Mouse (Mus musculus): ENCODE results near the gene Irf2bp2. TPM values are rescaled to one million over a fixed set of nuclear protein-coding genes. Genes with fewer than 3 reads are reported as not detected.
A peak's percentile ranks its signal among the peaks of the same experiment; 100 is the strongest.
"Not testable (repeated sequence)": the region's sequence is repeated elsewhere in the genome, so short reads cannot be mapped to it uniquely, and the experiment has no call there.

The Irf2bp2 gene
- polyA plus RNA-seq, 1 experiment from 2014 or later: 11.1 TPM

DNA sequence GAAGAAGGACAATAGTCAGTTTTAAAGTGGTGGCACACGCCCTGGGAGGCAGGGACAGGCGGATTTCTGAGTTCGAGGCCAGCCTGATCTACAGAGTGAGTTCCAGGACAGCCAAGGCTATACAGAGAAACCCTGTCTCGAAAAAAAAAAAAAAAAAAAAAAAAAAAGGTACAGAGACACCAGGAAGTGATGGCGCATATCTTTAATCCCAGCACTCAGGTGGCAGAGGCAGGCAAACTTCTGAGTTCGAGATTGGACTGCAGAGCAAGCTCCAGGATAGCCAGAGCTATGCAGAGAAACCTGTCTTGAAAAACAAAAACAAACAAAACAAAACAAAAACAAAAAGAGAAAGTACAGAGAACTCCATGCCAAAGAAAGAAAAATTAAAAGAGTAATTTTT is 6.6 kb upstream of the Irf2bp2 start:
- H3K27ac ChIP-seq (replicated peaks): peak overlapping the region; percentile 54
- H3K4me1 ChIP-seq: peaks cover 65% of the 10 kb centered on the region
- H3K9ac ChIP-seq (replicated peaks); H3K27me3 ChIP-seq; H3K9me3 ChIP-seq; ATAC-seq (replicated peaks); H3K4me2 ChIP-seq (replicated peaks); H3K4me3 ChIP-seq; H3K36me3 ChIP-seq: not testable (repeated sequence)
- 85% methylated on average over 6 of the region's 6 CpGs for WGBS

DNA sequence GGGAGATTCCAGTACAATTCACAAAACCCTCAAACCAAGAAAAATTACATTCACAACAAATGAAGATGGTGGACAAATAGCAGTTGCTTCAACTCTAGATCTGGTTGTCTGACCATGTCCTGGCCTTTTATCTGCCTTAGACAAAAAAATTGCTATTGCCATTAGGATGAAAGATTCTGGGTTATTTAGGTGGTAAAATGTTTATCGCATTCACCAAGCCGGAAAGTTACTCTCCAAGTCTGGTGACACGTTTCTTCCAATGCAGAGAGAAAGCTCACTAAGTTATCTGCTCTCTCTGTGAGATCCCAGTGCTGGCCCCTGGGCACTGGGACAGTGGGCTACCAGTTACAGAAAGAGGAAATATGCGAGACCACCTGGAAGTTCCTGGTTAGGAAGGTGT is 5.5 kb upstream of the Irf2bp2 start:
- H3K9me3 ChIP-seq: no peaks in the 10 kb centered on the region
- H3K4me2 ChIP-seq (replicated peaks): no peak overlapping the region
- no peaks in the 10 kb centered on the region for H3K36me3 ChIP-seq
- no peak for ATAC-seq (replicated peaks)
- H3K9ac ChIP-seq (replicated peaks): no peak overlapping the region
- 87% methylated on average over 4 of the region's 4 CpGs for WGBS
- peaks cover 73% of the 10 kb centered on the region for H3K4me1 ChIP-seq
- H3K27me3 ChIP-seq: no peaks in the 10 kb centered on the region
- H3K4me3 ChIP-seq: no peak overlapping the region
- no peak overlapping the region for H3K27ac ChIP-seq (replicated peaks)

GRCm38 (mm10) chr8:126598218-126598617 is 4.4 kb upstream of the Irf2bp2 start:
- Histone ChIP-seq H3K36me3 (no peaks in the 10 kb centered on the region), H3K27ac (replicated peaks) (no peak overlapping the region), H3K4me3 (no peak overlapping the region), H3K4me1 (peaks cover 69% of the 10 kb centered on the region), H3K9me3 (no peaks in the 10 kb centered on the region), H3K27me3 (no peaks in the 10 kb centered on the region), H3K4me2 (replicated peaks) (no peak overlapping the region), H3K9ac (replicated peaks) (no peak overlapping the region)
- 48% methylated on average over 12 of the region's 12 CpGs for WGBS
- ATAC-seq (replicated peaks): no peak

GRCm38 (mm10) chr8:126596721-126597120 is 2.9 kb upstream of the Irf2bp2 start:
- Histone ChIP-seq H3K27me3 (no peaks in the 10 kb centered on the region), H3K27ac (replicated peaks) (peak overlapping the region; percentile 100), H3K4me3 (no peak overlapping the region), H3K4me2 (replicated peaks) (peak overlapping the region; percentile 81), H3K9ac (replicated peaks) (no peak overlapping the region), H3K4me1 (peaks cover 56% of the 10 kb centered on the region), H3K9me3 (no peaks in the 10 kb centered on the region), H3K36me3 (no peaks in the 10 kb centered on the region)
- 78% methylated on average over 5 of the region's 5 CpGs for WGBS
- ATAC-seq (replicated peaks): no peak

- peak overlapping the region; percentile 71 for H3K9ac ChIP-seq (replicated peaks)
- peak overlapping the region; percentile 100 for H3K27ac ChIP-seq (replicated peaks)
- H3K4me2 ChIP-seq (replicated peaks): peak overlapping the region; percentile 81
- 3% methylated on average over 12 of the region's 12 CpGs for WGBS
- peaks cover 56% of the 10 kb centered on the region for H3K4me1 ChIP-seq
- H3K36me3 ChIP-seq: no peaks in the 10 kb centered on the region
- H3K9me3 ChIP-seq: no peaks in the 10 kb centered on the region
- ATAC-seq (replicated peaks): peak; percentile 36
- no peaks in the 10 kb centered on the region for H3K27me3 ChIP-seq
- peak overlapping the region; percentile 86 for H3K4me3 ChIP-seq
Measured at GRCm38 (mm10) chr8:126596097-126596634, 2.4 kb upstream of the Irf2bp2 start.

- no peaks in the 10 kb centered on the region for H3K9me3 ChIP-seq
- H3K4me1 ChIP-seq: peaks cover 52% of the 10 kb centered on the region
- H3K4me2 ChIP-seq (replicated peaks): peak overlapping the region; percentile 81
- peak overlapping the region; percentile 71 for H3K9ac ChIP-seq (replicated peaks)
- WGBS: 3% methylated on average over 16 of the region's 16 CpGs
- H3K27me3 ChIP-seq: no peaks in the 10 kb centered on the region
- peak overlapping the region; percentile 100 for H3K27ac ChIP-seq (replicated peaks)
- H3K36me3 ChIP-seq: peaks cover under 1% of the 10 kb centered on the region; the same call in 1 of the 2 replicates
- H3K4me3 ChIP-seq: peak overlapping the region; percentile 86
- peak; percentile 4; the same call in 1 of the 2 replicates for ATAC-seq (replicated peaks)
Measured at GRCm38 (mm10) chr8:126595204-126596061, 1.6 kb upstream of the Irf2bp2 start.

GRCm38 (mm10) chr8:126594481-126595000 is 755 bp upstream of the Irf2bp2 start:
- H3K36me3 ChIP-seq: peaks cover 2% of the 10 kb centered on the region; the same call in 1 of the 2 replicates
- peak; percentile 93 for ATAC-seq (replicated peaks)
- H3K4me1 ChIP-seq: peaks cover 58% of the 10 kb centered on the region
- peak overlapping the region; percentile 100 for H3K27ac ChIP-seq (replicated peaks)
- under 1% methylated on average over 48 of the region's 48 CpGs for WGBS
- peak overlapping the region; percentile 86 for H3K4me3 ChIP-seq
- H3K9me3 ChIP-seq: no peaks in the 10 kb centered on the region
- H3K27me3 ChIP-seq: no peaks in the 10 kb centered on the region
- H3K9ac ChIP-seq (replicated peaks): peak overlapping the region; percentile 71
- peak overlapping the region; percentile 81 for H3K4me2 ChIP-seq (replicated peaks)

DNA sequence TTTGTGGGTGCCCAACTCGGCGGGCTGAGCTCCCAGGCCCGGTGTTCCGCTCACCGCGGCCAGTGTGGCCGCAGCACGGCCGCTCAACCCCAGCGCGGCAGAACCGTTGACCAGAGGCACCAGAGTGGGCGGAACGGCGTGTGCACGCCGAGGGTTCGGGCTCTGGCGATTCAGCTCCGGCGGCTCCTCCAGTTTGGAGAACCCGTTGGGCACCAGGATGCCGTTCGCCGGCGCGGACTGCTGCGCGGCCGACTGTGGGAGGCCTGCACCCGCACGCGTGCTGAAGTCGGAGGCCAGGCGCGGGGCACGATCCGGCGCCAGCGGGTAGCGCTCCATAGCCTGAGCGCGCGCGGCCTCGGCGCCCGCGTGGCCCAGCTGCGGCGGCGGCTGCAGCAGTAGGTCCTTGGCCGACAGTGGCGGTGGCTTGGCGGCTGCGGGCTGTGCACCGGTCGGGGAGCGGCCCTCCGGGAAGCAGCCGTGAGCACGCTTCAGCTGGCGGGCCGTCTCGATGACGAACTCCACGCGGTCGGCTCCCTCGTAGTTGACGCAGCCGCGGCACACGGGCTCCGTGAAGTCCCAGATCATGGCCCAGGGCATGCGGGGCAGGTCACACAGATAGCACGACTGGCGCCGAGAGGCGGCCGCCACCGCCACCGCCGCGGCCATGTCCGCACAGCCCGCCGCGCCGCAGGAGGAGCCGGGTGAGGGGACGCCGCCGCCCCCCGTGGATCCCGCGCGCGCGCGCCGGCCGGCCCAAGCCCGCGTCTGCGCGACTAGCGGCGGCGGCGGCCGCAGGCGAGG is 815 bp downstream of the Irf2bp2 start:
- peaks cover 2% of the 10 kb centered on the region; the same call in 1 of the 2 replicates for H3K36me3 ChIP-seq
- H3K4me2 ChIP-seq (replicated peaks): peak overlapping the region; percentile 83
- H3K4me3 ChIP-seq: peak overlapping the region; percentile 86
- no peaks in the 10 kb centered on the region for H3K27me3 ChIP-seq
- no peaks in the 10 kb centered on the region for H3K9me3 ChIP-seq
- H3K9ac ChIP-seq (replicated peaks): peak overlapping the region; percentile 96
- no peak for ATAC-seq (replicated peaks)
- peak overlapping the region; percentile 100 for H3K27ac ChIP-seq (replicated peaks)
- WGBS: under 1% methylated on average over 103 of the region's 113 CpGs
- peaks cover 67% of the 10 kb centered on the region for H3K4me1 ChIP-seq

DNA sequence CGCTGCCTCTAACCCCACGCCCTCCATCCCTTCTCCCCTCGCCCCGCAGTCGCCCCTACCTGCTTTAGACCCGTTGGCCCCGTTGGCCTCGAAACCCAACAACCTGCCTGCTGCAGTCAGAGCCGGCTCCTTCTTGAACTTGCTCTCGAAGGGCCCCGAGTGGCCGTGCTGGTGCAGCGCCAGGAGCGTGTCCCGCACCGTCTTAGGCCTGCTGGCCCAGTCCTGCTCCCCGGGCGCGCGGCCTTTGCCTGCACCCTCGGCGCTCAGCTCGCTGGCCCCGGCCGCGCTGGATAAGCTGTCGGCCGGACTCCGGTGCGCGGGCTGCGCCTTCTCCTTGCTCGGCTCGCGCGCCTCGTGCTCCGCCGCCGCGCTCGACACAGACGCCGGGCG is 1.4 kb downstream of the Irf2bp2 start:
- ATAC-seq (replicated peaks): no peak
- Histone ChIP-seq H3K9me3 (no peaks in the 10 kb centered on the region), H3K9ac (replicated peaks) (peak overlapping the region; percentile 96), H3K36me3 (peaks cover 2% of the 10 kb centered on the region; the same call in 1 of the 2 replicates), H3K4me1 (peaks cover 67% of the 10 kb centered on the region), H3K4me3 (peak overlapping the region; percentile 86), H3K27me3 (no peaks in the 10 kb centered on the region), H3K27ac (replicated peaks) (peak overlapping the region; percentile 100), H3K4me2 (replicated peaks) (peak overlapping the region; percentile 83)
- WGBS: under 1% methylated on average over 42 of the region's 45 CpGs

GRCm38 (mm10) chr8:126591821-126592268 is 1.9 kb downstream of the Irf2bp2 start:
- 0% methylated on average over 9 of the region's 9 CpGs for WGBS
- peaks cover 2% of the 10 kb centered on the region; the same call in 1 of the 2 replicates for H3K36me3 ChIP-seq
- peak overlapping the region; percentile 96 for H3K9ac ChIP-seq (replicated peaks)
- H3K4me3 ChIP-seq: peak overlapping the region; percentile 86
- H3K27me3 ChIP-seq: no peaks in the 10 kb centered on the region
- peak overlapping the region; percentile 83 for H3K4me2 ChIP-seq (replicated peaks)
- H3K4me1 ChIP-seq: peaks cover 66% of the 10 kb centered on the region
- H3K9me3 ChIP-seq: no peaks in the 10 kb centered on the region
- peak overlapping the region; percentile 100 for H3K27ac ChIP-seq (replicated peaks)
- no peak for ATAC-seq (replicated peaks)

GRCm38 (mm10) chr8:126591141-126591820 is 2.5 kb downstream of the Irf2bp2 start:
- H3K9me3 ChIP-seq: no peaks in the 10 kb centered on the region
- ATAC-seq (replicated peaks): no peak
- H3K4me1 ChIP-seq: peaks cover 66% of the 10 kb centered on the region
- H3K4me3 ChIP-seq: peak overlapping the region; percentile 86
- H3K27ac ChIP-seq (replicated peaks): peak overlapping the region; percentile 100
- H3K27me3 ChIP-seq: no peaks in the 10 kb centered on the region
- WGBS: 3% methylated on average over 20 of the region's 20 CpGs
- peak overlapping the region; percentile 83 for H3K4me2 ChIP-seq (replicated peaks)
- H3K36me3 ChIP-seq: peaks cover 2% of the 10 kb centered on the region; the same call in 1 of the 2 replicates
- H3K9ac ChIP-seq (replicated peaks): peak overlapping the region; percentile 96
